Mouse (Mus musculus) E14TG2a.4 (cell line): ENCODE data around the gene Sgcd.

ENCODE experiments used
- CTCF ChIP-seq: conservative IDR thresholded peaks from 2 replicates; pipeline ENCODE4 v1.5.1; 2014; ENCODE audit warnings: low read length
- NANOG ChIP-seq: IDR thresholded peaks from 2 replicates; pipeline ENCODE4 v1.6.1; 2014; ENCODE audit warnings: borderline replicate concordance, low read length, mixed read lengths
- POU5F1 ChIP-seq: IDR thresholded peaks from 2 replicates; pipeline ENCODE4 v1.6.1; 2014; ENCODE audit warnings: low read length, borderline replicate concordance

GRCm38 (mm10) chr11:47574635-47575034, 414.1 kb downstream of the Sgcd start:
- TF ChIP-seq CTCF, result no peak
- no peak for TF ChIP-seq POU5F1
- TF ChIP-seq NANOG, result no peak
